Mouse (Mus musculus) erythroblast, embryonic 14.5 days (primary cell): ENCODE results near the gene Gm10447.

Experiments used
- GATA1 ChIP-seq: IDR thresholded peaks from 2 replicates; pipeline ENCODE4 v1.6.1; 2012; ENCODE audit warnings: low read length, inconsistent platforms, mixed read lengths
- TAL1 ChIP-seq: IDR thresholded peaks from 3 replicates; pipeline ENCODE4 v1.6.1; 2012; ENCODE audit warnings: low read length, inconsistent platforms, mixed read lengths

- TF ChIP-seq GATA1 (no peak), TAL1 (no peak)
Observed at GRCm38 (mm10) chr11:53469294-53469967, 12.5 kb upstream of the Gm10447 start.
